Mouse (Mus musculus): ENCODE measurements around the gene Hmx3.
A peak's percentile ranks its signal among the peaks of the same experiment; 100 is the strongest.

Gene Hmx3

DNA sequence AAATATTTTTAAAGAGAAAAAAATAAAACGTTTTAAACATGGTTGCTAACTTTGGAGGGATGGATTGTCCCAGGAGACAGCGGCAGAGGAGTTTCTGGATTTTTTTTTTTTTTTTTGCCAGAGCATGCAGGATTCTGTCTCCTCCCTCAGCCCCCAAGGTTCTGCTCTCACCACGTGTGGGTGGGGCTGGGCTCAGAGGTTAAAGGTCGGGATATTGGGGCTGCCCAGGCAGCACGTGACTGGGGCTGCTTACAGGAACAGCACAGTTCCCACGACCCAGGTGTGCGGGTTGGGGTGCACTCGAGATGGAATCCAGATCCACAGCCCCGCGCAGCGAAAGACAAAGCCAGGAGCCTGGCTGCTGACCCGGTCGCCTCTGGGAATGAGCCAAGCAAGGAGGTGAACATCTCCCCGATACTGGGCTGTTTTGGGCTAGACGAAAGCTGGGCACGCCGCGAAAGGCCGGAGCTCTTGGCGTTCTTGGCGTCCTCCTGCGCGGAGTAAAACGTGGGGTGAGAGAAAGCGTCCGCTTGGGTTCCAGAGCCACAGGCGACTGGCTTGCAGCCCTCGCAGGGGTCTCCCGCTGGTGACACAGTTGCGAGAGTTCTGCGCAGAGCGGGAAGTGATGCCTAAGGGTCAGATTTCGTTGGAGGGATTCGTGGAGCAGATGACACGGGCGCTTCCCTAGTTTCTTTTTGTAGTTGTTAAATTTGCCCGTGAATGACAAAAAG lies 14.0 kb downstream of the Hmx3 start:
- peak in 1 of 2 experiments; percentile 33 for DNase-seq (ENCODE audit: low spot score in 2 of 2)

DNA sequence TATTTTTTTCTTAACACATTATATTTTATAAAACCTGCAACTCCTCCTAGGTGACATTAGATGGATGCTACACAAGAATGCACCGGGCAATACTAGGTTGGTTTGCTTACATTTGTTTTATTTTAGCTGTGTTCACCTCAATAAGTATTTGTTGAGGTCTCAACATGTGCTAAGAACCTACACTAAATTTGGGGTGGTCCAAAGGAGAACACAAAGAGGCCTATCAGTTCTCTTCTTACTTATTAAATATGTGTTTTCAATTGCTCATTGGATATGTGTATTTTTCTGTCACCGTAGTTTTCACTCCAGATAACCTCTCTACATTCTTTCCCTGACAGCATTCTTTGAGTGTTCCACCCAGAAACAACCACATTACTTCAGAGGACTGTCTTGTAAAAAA lies 15.1 kb downstream of the Hmx3 start:
- no peak for DNase-seq (ENCODE audit: low spot score in 2 of 2)

DNA sequence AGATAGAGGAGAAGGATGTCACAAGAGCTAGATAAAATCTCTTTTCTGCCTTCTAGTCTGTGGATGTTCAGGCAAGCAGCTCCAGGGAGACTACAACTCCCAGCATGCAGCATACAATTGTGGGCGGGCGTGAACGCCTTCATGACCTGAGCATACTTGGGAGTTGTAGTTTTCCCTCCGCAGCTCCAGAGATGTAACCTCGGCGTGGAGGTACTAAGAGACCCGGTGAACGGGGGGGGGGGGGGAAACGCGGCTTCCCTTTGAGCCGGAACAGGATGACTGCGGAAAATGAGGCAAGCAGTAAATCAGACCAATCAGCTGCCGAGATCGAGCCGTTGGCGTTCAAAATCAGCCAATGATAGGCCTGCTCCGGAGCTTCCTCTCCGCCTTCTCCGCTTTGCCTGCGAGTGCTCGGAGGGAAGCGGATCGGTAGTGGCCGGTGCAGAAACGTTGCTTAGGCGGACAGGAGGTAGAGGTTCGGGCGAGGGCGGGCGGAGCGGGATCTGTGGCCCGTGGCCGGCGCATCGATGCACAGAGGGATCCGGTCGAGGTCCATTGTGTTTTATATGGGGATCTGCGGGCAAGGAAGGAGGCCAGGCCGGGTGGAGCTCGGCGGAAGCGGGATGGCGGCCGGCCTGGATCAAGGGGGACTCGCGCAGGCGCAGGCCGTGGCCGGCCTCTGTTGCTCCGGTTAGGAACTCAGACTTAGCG lies 17.5 kb downstream of the Hmx3 start, which contains the start of gene Bub3:
Bub3 (plus strand) TSS at position 237 of the 711 bp plus-strand sequence.
- peak; percentile 96 to 97 for DNase-seq (ENCODE audit: low spot score in 2 of 2)

DNA sequence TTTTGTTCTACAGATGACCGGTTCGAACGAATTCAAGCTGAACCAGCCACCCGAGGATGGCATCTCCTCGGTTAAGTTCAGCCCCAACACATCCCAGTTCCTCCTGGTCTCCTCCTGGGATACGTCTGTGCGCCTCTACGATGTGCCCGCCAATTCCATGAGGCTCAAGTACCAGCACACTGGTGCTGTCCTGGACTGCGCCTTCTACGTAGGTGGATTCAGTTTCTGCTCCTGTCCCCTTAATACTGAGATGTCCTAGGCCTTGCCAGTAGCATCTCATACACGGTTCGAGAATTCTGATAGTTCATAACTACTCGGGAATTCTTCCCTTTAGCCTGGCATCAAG lies 18.0 kb downstream of the Hmx3 start:
- no peak for DNase-seq (ENCODE audit: low spot score in 2 of 2)

DNA sequence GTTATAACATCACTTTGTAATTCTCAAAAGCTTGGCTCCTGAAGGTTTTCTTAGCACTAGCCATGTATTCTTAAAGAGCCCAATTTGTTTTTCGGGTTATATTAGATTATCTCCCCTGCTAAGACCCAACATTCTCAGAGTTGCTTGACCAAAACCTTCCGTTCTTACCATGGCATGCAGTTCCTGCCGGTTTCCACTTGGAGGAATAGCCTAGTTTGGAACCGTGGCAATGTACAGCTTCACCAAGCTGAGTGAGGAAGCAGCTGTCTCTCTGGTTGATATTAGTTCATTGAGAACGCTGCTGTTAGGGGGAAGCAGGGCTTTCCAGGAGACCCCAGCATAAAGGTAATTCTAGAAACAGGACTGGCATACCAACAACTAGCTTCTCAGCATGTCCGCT lies 32.6 kb downstream of the Hmx3 start:
- no peak for DNase-seq (ENCODE audit: low spot score in 2 of 2)

DNA sequence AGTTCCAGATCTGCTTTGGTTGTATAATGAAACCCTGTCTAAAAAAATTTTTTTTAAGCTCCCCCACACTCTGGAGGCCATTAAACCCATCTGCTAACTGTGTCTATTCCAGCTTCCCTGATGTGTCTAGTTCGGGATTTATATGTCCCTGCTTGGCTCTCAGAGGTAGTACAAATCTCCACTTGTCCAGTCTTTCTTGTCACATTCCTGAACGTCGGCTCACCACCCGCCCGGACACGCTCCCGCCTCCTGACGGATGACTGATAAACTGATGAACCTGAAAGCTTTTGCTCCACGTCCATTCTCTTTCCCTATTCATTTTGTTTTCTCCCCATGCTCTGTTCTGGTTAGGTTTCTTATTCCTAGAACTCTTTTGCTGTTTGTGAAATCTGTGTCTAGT lies 39.5 kb downstream of the Hmx3 start:
- no peak for DNase-seq (ENCODE audit: low spot score in 2 of 2)

DNA sequence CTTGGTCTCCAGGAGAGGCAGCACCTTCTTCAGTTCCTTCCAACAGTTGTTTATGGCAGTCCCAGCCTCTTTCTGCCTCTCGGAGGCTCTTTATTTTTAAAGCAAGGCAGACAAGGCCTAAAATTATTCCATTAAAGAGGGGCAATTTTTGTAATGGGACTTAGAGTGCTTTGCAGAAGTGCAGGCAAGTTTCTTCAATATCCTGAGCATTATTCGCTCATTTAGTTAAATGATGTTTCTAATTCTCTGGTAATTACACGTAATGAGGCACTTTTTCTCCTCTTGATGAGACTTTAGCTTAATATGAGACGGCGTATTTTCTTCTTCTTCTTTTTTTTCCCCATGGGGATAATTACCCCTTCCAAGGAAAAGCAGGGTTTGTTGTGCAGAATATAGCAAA lies 42.9 kb downstream of the Hmx3 start:
- no peak for DNase-seq (ENCODE audit: low spot score in 2 of 2)

Data from right cerebral cortex, postnatal 10 days (tissue).